Mouse (Mus musculus) liver, adult 2 months (tissue): ENCODE data around the gene Gpam.

Experiments used
- CTCF ChIP-seq: fragments of 200-500 bp; IDR thresholded peaks from 2 replicates; pipeline ENCODE4 v1.5.1; 2011; ENCODE audit warnings: low read depth, low read length, control low read depth
- POLR2A ChIP-seq: fragments of 200-500 bp; IDR thresholded peaks from 2 replicates; pipeline ENCODE4 v1.6.1; 2011; ENCODE audit warnings: low read length, control low read depth; ENCODE audit not compliant: insufficient read depth; ENCODE audit errors: extremely low read depth

DNA sequence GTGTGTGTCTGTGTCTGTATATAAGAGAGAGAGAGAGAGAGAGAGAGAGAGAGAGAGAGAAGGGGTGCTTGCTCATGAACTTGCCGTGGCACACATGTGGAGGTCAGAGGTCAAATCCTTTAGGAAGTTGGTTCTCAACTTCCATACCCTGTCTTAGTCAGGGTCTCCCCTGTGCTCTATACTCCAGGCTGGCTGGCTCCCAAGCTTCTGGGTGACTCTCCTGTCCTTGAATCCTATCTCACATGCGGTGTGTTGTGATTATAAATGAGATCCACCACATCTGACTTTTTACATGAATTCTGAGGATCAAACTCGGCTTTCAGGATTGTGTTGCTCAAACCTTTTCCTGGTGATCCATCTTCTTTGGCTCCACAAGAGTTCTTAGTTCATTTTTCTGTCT is 5.4 kb upstream of the Gpam start:
- TF ChIP-seq POLR2A (no peak), CTCF (no peak)
